Mouse (Mus musculus) CD8-positive naive resting alpha-beta T cell, adult 2 months (primary cell): Measurements from ENCODE around the gene Celsr1.

Experiments used
- DNase-seq, 2 experiments: peaks; one replicate each; pipeline ENCODE4 v3.0.0; 2022; ENCODE audit warnings: low read depth in 2 of 2, low spot score in 2 of 2

The Celsr1 gene

GRCm38 (mm10) chr15:85963279-85963840, 70.2 kb downstream of the Celsr1 start:
- DNase-seq, result no peak

GRCm38 (mm10) chr15:85962691-85963090, 70.9 kb downstream of the Celsr1 start:
- no peak for DNase-seq

- DNase-seq, result no peak
Measured at GRCm38 (mm10) chr15:85961651-85962050, 71.9 kb downstream of the Celsr1 start.

GRCm38 (mm10) chr15:85961131-85961530, 72.4 kb downstream of the Celsr1 start:
- no peak for DNase-seq

GRCm38 (mm10) chr15:85956202-85956601, 77.4 kb downstream of the Celsr1 start:
- DNase-seq, result no peak

- no peak for DNase-seq
Measured at GRCm38 (mm10) chr15:85953458-85953857, 80.1 kb downstream of the Celsr1 start.

- DNase-seq, result no peak
Measured at GRCm38 (mm10) chr15:85949421-85950164, 84.0 kb downstream of the Celsr1 start.

GRCm38 (mm10) chr15:85947967-85948366, 85.6 kb downstream of the Celsr1 start:
- DNase-seq, result no peak

GRCm38 (mm10) chr15:85947541-85947940, 86.0 kb downstream of the Celsr1 start:
- DNase-seq, result no peak

GRCm38 (mm10) chr15:85935627-85936049, 97.9 kb downstream of the Celsr1 start:
- no peak for DNase-seq

- no peak for DNase-seq
Measured at GRCm38 (mm10) chr15:85928161-85928560, 105.4 kb downstream of the Celsr1 start.

GRCm38 (mm10) chr15:85921855-85922254, 111.7 kb downstream of the Celsr1 start:
- no peak for DNase-seq

GRCm38 (mm10) chr15:85919892-85920248, 113.7 kb downstream of the Celsr1 start:
- DNase-seq, result no peak

- no peak for DNase-seq
Measured at GRCm38 (mm10) chr15:85919191-85919891, 114.2 kb downstream of the Celsr1 start.

GRCm38 (mm10) chr15:85913605-85914004, 120.0 kb downstream of the Celsr1 start:
- DNase-seq, result peak; percentile 68 to 80

GRCm38 (mm10) chr15:85909931-85910330, 123.6 kb downstream of the Celsr1 start:
- DNase-seq, result no peak

GRCm38 (mm10) chr15:85909492-85909829, 124.1 kb downstream of the Celsr1 start:
- no peak for DNase-seq

GRCm38 (mm10) chr15:85908660-85909491, 124.7 kb downstream of the Celsr1 start:
- no peak for DNase-seq

- DNase-seq, result no peak
Measured at GRCm38 (mm10) chr15:85903826-85904225, 129.8 kb downstream of the Celsr1 start.

- no peak for DNase-seq
Measured at GRCm38 (mm10) chr15:85902505-85902904, 131.1 kb downstream of the Celsr1 start.

GRCm38 (mm10) chr15:85900801-85901200, 132.8 kb downstream of the Celsr1 start:
- DNase-seq, result no peak
